Mouse (Mus musculus) neural tube, embryonic 11.5 days (tissue): ENCODE data around the gene Cpb2. TPM values are rescaled to one million over a fixed set of nuclear protein-coding genes. Genes with fewer than 3 reads are reported as not detected.

ENCODE experiments used
- ATAC-seq: fragments of 200-750 bp; cut with Nextera tagmentation; 2 replicates; pipeline ENCODE4 v1.8.0; 2017; ENCODE audit warnings: moderate number of reproducible peaks, mild to moderate bottlenecking, moderate TSS enrichment, moderate library complexity; ENCODE audit not compliant: insufficient read depth, low FRiP score, low TSS enrichment
- DNase-seq: peaks from one replicate; pipeline ENCODE4 v3.0.0-alpha.2; 2015; ENCODE audit warnings: low spot score
- H3K27ac ChIP-seq: fragments of 300-500 bp; sonication (generic); 2 replicates; pipeline ENCODE4 v1.5.1; 2014; ENCODE audit warnings: low read depth, mild to moderate bottlenecking, low read length
- H3K27me3 ChIP-seq: fragments of 300-500 bp; sonication (generic); 2 replicates; pipeline ENCODE4 v1.6.1; 2014; ENCODE audit warnings: mild to moderate bottlenecking, low read length, mixed read lengths; ENCODE audit not compliant: control insufficient read depth, insufficient read depth
- H3K36me3 ChIP-seq: fragments of 300-500 bp; sonication (generic); 2 replicates; pipeline ENCODE4 v1.6.1; 2014; ENCODE audit warnings: mild to moderate bottlenecking, low read length, moderate library complexity, mixed read lengths; ENCODE audit not compliant: control insufficient read depth, insufficient read depth
- H3K4me1 ChIP-seq: fragments of 300-500 bp; sonication (generic); 2 replicates; pipeline ENCODE4 v1.6.1; 2014; ENCODE audit warnings: low read length, mixed read lengths; ENCODE audit not compliant: control insufficient read depth, insufficient read depth
- H3K4me2 ChIP-seq: fragments of 300-500 bp; sonication (generic); 2 replicates; pipeline ENCODE4 v1.6.1; 2014; ENCODE audit warnings: low read depth, mild to moderate bottlenecking, moderate library complexity
- H3K4me3 ChIP-seq: fragments of 300-500 bp; sonication (generic); 2 replicates; pipeline ENCODE4 v1.5.1; 2014; ENCODE audit warnings: low read depth, low read length
- H3K9ac ChIP-seq: fragments of 300-500 bp; sonication (generic); 2 replicates; pipeline ENCODE4 v1.6.1; 2014; ENCODE audit warnings: mild to moderate bottlenecking, low read length
- H3K9me3 ChIP-seq: fragments of 300-500 bp; sonication (generic); 2 replicates; pipeline ENCODE4 v1.6.1; 2016; ENCODE audit warnings: low read length; ENCODE audit not compliant: control insufficient read depth
- WGBS: fragments of 180-500 bp; shearing (Covaris S2); extraction: QIAGEN DNeasy Blood & Tissue Kit; methylation state at CpG from one replicate; pipeline ENCODE4 v1.1.7; 2014; 5-methylcytosine and 5-hydroxymethylcytosine counted together
- polyA plus RNA-seq: library from polyadenylated mRNA; unstranded; fragments of >200 nt; fragmentation: Nextera tagmentation; extraction: Ambion mirVana; gene quantifications from 2 replicates; pipeline ENCODE4 v1.2.1, GENCODE M21; 2014

The Cpb2 gene
- polyA plus RNA-seq = 0.16 TPM in 1 of 2 replicates, not detected in the other

DNA sequence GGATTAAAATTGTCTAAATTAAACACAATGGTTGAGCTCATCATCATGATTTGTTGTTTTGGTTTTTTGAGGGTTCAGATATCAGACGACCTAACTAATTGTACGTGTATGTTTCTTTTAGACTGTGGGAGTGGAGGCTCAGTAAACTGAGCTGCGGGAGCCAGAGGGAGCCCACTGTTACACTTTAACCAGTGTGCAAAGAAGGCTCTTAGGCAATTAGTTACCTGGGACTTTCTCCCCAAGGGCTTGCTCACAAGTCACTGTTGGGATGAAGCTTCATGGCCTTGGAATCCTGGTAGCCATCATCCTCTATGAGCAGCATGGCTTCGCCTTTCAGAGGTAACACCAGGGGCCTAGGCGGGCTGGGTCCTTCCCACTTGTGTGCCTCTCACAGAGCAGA lies at the start of gene Cpb2:
TSS of gene Cpb2 (plus strand) at position 201 of the 400 bp plus-strand sequence.
- no peak for ATAC-seq
- H3K4me3 ChIP-seq = no peak within 1 kb of the TSS
- H3K9ac ChIP-seq = no peak within 1 kb of the TSS
- no peak within 1 kb of the TSS for H3K4me2 ChIP-seq
- H3K27me3 ChIP-seq = no peaks in the 10 kb centered on the region
- no peaks in the 10 kb centered on the region for H3K36me3 ChIP-seq
- no peak within 1 kb of the TSS for H3K27ac ChIP-seq
- no peaks in the 10 kb centered on the region for H3K4me1 ChIP-seq
- 87% methylated on average over 5 of the region's 5 CpGs for WGBS
- no peaks in the 10 kb centered on the region for H3K9me3 ChIP-seq
- no peak for DNase-seq

DNA sequence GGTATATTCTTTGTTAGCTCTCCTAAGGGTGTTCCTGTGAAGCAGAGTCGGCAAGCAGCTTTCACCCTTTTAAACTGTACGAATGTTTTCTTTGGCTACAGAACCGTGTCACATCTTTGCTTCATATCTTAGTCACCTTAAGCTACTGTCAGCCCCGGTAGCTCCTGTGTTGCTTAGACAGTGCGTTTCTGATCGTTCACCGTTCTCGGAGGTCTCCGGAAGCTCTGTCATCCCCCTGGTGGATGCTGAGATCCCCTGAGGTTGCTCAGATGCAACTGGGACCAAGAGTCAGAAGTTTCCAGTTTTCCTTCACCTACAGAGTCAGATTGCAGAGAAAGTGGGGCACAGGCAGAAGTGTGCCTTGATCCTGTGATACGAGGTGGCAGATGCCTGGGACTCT lies 49.7 kb upstream of the Cpb2 start:
- Histone ChIP-seq H3K9me3 (no peaks in the 10 kb centered on the region), H3K27me3 (no peaks in the 10 kb centered on the region), H3K4me1 (no peaks in the 10 kb centered on the region), H3K27ac (no peak overlapping the region), H3K36me3 (no peaks in the 10 kb centered on the region), H3K4me2 (no peak overlapping the region), H3K9ac (no peak overlapping the region), H3K4me3 (no peak overlapping the region)
- DNase-seq (no peak), ATAC-seq (no peak)
- 91% methylated on average over 10 of the region's 10 CpGs for WGBS

DNA sequence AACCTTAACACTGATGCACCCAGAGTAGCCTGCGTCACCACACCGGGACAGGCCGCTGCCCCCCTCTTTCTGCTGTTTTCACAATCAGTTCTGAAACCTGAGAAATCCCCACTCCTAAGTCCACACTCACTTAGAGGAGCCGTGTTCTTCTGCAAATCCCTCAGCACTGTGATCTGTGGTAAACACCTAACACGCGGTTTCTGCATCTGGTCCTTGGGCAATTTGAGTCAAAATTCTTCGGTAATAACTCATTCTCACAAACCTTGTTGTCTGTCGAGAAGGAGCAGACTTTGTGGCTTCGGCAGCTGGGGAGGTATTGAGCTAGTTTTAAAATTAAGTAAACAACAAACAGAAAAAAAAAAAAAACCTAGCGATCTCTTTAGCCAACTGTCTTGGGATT lies 49.2 kb upstream of the Cpb2 start:
- Histone ChIP-seq H3K9ac (no peak overlapping the region), H3K27me3 (no peaks in the 10 kb centered on the region), H3K4me3 (no peak overlapping the region), H3K36me3 (no peaks in the 10 kb centered on the region), H3K4me2 (no peak overlapping the region), H3K4me1 (no peaks in the 10 kb centered on the region), H3K9me3 (no peaks in the 10 kb centered on the region), H3K27ac (no peak overlapping the region)
- 79% methylated on average over 10 of the region's 10 CpGs for WGBS
- no peak for DNase-seq
- no peak for ATAC-seq

DNA sequence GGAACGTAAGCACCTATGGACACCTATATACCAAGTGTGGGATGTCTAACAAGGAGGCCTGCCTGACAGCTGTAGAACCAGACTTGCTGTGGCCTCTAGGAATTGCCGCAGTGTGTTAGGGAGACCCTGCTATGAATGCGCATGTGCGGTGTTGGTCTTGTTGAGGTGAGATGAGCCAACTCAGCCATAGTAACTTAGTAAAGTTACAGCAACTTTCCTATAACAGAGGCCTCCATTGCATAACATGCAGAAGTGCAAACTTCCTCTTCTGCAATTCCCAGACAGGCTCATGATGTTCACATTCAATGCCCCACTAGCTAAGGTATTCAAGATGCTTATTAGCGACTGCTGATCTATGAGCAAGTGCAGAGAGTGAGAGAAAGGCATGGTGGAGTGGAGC lies 46.6 kb upstream of the Cpb2 start:
- ATAC-seq = no peak
- no peak overlapping the region for H3K27ac ChIP-seq
- no peak overlapping the region for H3K4me2 ChIP-seq
- no peaks in the 10 kb centered on the region for H3K36me3 ChIP-seq
- DNase-seq = no peak
- no peaks in the 10 kb centered on the region for H3K27me3 ChIP-seq
- 93% methylated on average over 5 of the region's 5 CpGs for WGBS
- no peaks in the 10 kb centered on the region for H3K4me1 ChIP-seq
- H3K9ac ChIP-seq = no peak overlapping the region
- no peak overlapping the region for H3K4me3 ChIP-seq
- H3K9me3 ChIP-seq = no peaks in the 10 kb centered on the region

DNA sequence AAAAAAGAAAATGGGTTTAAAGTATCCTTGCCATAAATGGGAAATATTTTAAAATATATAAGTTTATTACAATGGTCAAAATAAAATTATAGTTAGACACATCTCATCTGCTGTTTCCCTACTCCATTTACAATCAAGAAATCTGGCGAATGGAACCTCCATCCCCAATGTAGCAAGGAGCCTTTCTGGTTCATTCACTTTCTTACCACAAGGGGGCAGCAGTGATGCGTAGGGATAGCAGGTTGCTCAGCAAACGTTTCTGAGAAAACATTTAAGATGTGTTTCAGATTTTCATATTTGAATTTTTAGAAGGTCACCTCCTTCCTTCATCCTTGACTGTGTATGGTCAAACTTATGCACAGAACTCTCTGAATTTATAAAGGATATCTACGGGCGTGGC lies 45.1 kb upstream of the Cpb2 start:
- Histone ChIP-seq H3K9me3 (no peaks in the 10 kb centered on the region), H3K4me2 (no peak overlapping the region), H3K27ac (no peak overlapping the region), H3K4me3 (no peak overlapping the region), H3K9ac (no peak overlapping the region), H3K4me1 (no peaks in the 10 kb centered on the region), H3K36me3 (no peaks in the 10 kb centered on the region), H3K27me3 (no peaks in the 10 kb centered on the region)
- DNase-seq (peak; percentile 64), ATAC-seq (no peak)
- WGBS = 45% methylated on average over 5 of the region's 5 CpGs

DNA sequence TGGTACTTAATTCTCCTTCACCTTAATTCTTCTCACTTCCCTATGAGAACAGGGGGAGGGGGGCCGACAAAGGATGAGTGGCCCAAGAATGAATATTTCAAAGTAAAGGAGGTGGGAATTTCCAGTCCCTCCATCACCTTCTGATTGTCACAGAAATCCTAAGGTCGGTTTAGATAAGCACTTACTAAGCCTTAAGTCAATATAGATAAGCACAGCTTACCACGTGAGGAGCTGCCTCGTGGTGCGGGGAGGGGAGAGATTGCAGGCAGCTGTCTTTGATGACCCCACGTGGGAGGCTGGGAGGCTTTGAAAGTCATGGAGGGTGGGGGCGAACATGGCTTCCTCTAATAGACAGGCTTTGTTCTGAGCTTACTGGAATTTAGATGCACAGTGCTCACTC lies 44.4 kb upstream of the Cpb2 start:
- Histone ChIP-seq H3K9ac (no peak overlapping the region), H3K4me3 (no peak overlapping the region), H3K4me1 (no peaks in the 10 kb centered on the region), H3K36me3 (no peaks in the 10 kb centered on the region), H3K4me2 (no peak overlapping the region), H3K27me3 (no peaks in the 10 kb centered on the region), H3K27ac (no peak overlapping the region), H3K9me3 (no peaks in the 10 kb centered on the region)
- DNase-seq (no peak), ATAC-seq (no peak)
- 66% methylated on average over 7 of the region's 7 CpGs for WGBS

DNA sequence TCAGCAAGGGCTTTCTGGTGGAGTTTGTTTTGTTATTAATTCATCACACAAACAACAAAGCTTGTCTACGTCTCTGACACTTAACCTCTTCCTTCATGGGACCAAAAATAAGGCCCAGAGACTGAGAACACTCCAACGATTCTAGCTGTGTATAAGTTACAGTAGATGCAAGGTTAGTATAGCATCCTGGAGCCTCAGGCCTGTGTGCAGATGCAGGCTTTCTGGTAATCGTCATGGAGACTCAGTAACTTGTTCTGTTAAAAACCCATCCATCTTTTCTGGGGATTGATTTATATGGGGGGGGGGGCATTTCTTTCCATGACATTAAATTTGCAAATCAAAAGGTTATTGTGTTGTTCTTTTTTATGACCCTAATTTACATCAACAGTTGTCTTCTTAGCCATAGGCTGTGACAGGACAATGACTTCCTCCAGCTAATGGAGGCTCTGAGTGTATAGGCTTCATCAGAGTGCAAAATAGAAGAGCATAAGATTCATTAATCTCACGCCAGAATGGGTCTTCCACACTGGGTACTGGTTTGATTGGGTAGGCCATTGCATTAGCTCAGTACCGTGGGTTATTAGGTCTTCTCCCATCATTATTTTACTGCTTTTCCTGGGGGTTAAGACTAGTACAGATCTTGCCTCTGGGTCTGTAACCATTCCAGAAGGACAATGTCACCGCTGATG lies 36.6 kb upstream of the Cpb2 start:
- no peak overlapping the region for H3K9ac ChIP-seq
- no peak overlapping the region for H3K4me2 ChIP-seq
- peak; percentile 96 for ATAC-seq
- no peaks in the 10 kb centered on the region for H3K36me3 ChIP-seq
- H3K9me3 ChIP-seq = no peaks in the 10 kb centered on the region
- 38% methylated on average over 6 of the region's 6 CpGs for WGBS
- DNase-seq = peak; percentile 27
- no peaks in the 10 kb centered on the region for H3K27me3 ChIP-seq
- H3K4me3 ChIP-seq = no peak overlapping the region
- H3K27ac ChIP-seq = peak overlapping the region; percentile 79
- no peaks in the 10 kb centered on the region for H3K4me1 ChIP-seq

DNA sequence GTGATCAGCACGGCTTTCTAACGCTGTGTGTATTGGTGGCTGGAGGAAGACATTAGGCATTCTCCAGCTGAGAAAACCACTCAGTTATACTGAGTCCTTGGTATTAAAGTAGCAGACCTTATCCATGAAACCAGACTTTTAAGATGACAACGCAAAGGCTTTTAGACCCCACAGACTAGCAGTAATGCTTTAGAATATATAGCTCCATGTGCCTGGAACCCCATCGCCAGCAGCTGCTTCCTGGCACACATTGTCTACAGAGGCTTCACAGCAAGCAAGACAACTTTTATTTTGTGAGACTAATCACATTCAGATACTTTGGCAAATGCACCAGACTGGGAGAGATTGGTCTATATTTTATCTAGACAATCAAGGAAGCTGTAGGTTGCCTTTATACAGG lies 35.8 kb upstream of the Cpb2 start:
- H3K4me2 ChIP-seq = no peak overlapping the region
- no peaks in the 10 kb centered on the region for H3K9me3 ChIP-seq
- WGBS = 60% methylated on average over 4 of the region's 4 CpGs
- DNase-seq (no peak), ATAC-seq (peak; percentile 45)
- H3K9ac ChIP-seq = no peak overlapping the region
- H3K4me1 ChIP-seq = no peaks in the 10 kb centered on the region
- no peaks in the 10 kb centered on the region for H3K36me3 ChIP-seq
- no peaks in the 10 kb centered on the region for H3K27me3 ChIP-seq
- H3K27ac ChIP-seq = peak overlapping the region; percentile 79
- H3K4me3 ChIP-seq = no peak overlapping the region

DNA sequence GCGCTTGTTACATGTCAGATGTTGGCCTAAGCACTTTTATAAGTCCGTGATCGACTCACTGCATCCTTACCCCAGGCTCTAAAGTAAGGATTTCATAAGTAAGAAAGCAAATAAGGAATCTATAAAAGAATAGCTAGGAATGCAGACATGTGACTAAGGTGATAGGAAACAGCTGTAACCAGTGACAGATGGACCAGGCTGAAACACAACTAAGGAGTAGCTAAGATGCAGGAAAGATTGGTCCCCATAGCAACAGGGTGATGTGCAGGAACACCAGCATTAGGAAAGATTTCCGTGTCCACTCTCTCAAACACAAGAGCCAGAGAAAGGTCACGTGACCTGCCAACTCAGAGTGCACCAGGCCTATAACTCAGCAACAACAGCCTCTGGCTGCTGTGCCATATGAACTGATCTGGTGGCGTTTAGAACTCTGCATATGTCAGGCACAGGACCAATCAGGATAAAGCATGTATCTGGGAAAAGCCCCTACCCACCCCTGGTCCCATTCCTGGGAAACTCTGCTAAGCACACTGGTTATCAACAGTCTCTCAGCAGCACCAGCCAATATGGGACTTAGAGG lies 33.4 kb upstream of the Cpb2 start:
- H3K36me3 ChIP-seq = no peaks in the 10 kb centered on the region
- H3K27ac ChIP-seq = no peak overlapping the region
- DNase-seq (no peak), ATAC-seq (no peak)
- H3K9ac ChIP-seq = no peak overlapping the region
- no peaks in the 10 kb centered on the region for H3K4me1 ChIP-seq
- no peak overlapping the region for H3K4me2 ChIP-seq
- H3K9me3 ChIP-seq = no peaks in the 10 kb centered on the region
- H3K27me3 ChIP-seq = no peaks in the 10 kb centered on the region
- no peak overlapping the region for H3K4me3 ChIP-seq
- WGBS = 70% methylated on average over 6 of the region's 6 CpGs
